Mouse (Mus musculus) embryo, embryonic 9.5 days (tissue): ENCODE results near the gene Hacd1.
A peak's percentile ranks its signal among the peaks of the same experiment; 100 is the strongest.
"Not testable (repeated sequence)": the region's sequence is repeated elsewhere in the genome, so short reads cannot be mapped to it uniquely, and the experiment has no call there.

ENCODE experiments used
- DNase-seq: peaks from one replicate; pipeline ENCODE4 v3.0.0-alpha.2; 2017; ENCODE audit errors: extremely low spot score

Hacd1 gene

DNA sequence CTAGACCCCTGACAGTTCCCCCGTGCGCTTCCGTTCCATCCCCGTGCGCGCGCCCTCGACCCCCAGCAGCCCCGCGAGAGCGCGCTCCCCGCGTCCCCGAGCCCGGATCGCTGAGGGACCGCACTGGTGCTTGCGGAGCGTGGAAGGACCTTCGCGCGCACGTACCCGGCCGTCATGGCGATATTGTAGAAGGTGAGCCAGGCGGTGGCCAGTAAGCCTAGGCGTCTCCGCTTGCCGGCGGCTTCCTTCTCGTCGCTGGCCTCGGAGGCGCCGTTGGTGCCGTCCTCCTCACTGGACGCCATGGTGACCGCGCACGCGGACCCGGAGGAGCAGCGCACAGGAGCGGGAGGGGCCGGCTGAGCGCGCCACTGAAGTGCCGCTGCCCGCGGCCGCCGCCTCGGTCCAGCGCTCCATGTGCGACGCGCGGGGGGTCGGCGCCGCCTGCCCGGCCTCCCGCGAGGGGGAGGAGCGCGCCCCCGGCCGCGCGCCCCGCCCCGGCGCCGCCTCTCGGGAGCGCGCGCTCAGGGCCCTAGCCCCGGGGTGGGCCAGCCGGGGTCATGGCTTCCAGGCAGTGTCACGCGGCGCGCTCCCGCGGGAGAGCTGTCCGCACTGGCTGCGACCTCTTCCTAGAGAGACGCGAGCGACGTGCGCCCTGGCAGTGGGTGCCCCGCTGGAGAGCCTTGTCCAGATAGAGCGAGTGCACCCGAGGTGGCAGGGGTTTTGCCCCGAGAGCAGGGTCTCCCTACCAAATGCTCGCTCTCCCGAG lies at the start of gene Hacd1:
Hacd1 (minus strand) TSS at position 570 of the 766 bp plus-strand sequence.
- DNase-seq, result peak; percentile 86

DNA sequence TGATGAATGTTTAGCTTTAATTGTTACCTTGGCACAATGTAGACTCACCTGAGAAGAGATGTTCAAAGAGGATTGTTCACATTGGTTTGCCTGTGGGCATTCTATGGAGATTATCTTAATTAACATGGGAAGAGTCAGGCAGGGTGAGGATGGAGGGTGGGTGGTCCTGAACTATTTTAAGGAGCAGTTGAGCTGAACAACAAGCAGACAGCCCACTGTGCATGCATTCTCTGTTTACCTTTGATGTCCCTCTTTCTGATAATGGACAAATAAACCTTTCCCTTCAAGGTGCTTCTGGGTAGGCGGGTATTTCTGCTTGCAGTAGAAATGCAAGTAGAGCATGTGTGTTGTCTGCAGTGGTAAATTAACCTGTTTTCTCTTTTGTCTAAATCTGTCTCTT lies 48.0 kb upstream of the Hacd1 start:
- no peak for DNase-seq

DNA sequence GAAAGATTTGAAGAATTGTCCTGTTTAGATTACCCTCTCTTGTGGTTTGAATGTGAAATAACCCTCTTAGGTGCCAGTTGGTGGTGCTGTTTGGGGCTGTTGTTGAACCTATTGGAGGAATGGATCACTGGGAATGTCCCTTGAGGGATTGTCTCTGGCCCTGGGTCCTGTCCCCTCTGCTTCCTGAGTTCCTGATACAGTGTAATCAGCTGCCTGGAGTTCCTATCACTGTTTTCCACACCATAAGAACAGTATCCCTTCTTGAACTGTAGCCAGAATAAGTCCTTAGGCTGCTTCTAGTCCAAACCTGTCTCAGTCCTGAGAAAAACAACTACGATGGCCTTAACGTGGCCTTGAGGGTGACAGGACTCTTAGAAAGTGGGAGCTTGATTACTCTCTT lies 46.7 kb upstream of the Hacd1 start:
- DNase-seq, result no peak

DNA sequence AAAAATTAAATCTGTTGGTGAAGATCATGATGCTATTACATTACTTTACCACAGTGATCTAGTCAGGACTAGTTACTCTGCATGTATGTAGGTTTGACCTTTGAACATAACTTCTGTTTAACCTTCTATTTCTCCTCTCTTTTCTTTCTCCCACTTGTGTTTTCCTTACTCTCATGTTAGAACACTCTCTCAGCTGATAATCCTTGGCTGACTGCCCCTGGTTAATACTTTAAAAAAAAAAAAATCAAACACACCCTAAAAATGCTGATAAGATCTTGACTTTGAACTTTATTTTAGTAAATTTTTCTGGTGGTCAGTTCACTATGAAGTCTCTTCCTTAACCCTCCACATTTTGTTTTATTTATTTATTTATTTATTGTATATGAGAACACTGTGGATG lies 44.6 kb upstream of the Hacd1 start:
- no peak for DNase-seq

DNA sequence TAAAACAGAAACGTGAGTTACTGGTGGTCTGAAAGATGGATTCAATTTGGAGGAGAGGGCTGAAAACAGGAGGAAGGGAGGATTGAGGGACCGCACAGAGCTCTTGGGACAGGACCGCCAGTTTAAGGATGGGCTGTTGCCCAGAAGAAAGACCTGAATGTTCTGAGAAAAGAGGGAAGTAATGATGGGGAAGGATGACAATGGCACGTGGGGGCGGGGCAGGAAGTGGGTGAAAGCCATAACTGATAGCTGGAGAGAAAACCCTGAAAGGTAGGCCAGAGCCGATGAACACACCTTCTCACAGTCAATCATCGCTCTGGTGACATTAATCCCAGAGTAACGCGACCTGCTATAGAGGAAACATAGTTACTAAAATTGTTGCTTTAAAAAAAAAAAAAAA lies 22.6 kb upstream of the Hacd1 start:
- DNase-seq, result not testable (repeated sequence)

DNA sequence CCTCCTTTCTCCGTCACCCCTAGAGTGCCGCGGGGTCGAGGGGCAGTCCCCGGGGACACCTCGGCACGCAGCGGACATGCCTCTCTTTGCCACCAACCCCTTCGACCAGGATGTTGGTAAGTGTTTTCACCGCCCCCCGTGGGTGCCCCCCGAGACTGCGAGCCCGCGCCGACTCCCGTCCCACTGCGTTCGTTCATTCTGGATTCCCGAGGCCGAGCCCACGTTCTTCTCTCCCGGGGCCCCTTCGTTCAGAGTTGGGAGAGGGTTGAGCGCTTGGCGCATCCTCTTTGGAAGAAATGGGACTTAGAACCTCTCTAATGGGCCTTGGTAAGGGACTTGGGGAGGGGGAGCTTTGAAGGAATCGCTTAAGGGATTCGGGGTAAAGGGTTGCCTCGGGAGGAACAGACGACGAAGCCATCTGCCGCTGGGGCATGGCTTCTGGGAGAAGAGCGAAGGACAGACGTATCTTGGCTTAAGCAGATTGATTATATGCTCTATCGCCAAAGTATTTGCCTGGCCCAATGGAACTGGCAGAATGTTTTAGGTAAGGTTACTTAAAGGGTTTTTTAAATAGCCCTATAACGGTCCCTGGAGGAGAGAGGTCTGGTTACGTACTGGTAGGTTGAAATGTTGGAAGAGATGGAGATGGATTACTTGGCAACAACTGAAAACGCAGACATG lies 18.4 kb upstream of the Hacd1 start:
- no peak for DNase-seq

DNA sequence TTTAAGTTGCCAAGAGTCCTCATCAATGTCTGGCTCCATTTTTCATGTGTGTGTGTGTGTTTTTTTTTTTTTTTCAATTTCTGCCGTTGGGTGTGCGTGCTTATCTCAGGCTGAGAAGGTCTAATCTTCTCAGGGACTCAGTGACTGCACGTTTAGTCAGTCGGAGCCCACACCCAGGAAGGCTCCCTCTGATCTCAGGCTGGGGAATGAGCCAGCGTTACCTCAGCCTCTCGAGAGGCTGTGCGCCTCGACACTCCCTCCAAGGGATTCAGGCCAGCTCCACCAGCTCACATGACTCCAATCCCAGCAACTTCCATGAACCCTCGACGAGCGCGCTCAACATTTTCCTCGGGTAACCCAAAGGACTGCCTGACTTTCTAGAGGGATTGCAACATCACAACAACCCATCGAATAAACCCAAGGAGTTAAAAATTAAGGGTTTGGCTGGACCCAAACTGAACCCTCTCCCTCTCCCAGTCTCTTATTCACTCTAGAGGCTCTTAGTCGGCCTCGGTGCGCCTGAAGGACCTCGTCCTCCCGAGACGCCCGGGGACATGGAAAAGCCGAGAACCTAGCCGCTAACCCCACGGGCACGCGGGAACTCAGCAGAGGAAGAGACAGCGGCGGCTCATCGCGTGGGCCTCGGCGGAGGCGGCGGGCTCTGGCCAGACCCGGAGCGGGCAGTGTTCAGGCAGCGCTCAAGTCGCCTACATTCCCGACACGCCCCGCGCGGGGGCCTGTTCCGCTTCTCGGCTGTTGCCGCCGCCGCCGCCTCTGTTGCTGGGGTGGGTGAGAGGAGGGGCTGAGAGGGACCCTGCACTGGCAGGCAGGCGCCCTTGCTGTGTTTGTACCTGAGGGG lies 17.7 kb upstream of the Hacd1 start, which contains the start of gene Stam:
Stam (plus strand) TSS at position 737 of the 859 bp plus-strand sequence.
- DNase-seq, result peak; percentile 94

DNA sequence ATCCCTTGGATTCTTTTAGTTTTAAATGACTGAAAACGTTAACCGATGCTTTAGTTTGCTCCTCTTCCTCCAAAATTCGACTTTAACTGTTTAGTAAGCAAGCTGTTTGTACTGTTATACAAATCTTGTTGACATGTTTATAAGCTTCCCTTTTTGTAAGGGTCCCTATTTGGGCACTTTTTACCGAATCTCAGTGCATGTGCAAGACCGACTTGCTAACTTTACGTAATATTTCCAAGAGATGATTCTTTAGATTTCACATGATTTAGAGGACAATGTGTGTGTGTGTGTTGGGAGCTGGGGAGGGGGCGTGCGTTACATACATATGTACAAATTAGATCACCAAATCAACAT lies 17.1 kb upstream of the Hacd1 start:
- DNase-seq, result peak; percentile 14

DNA sequence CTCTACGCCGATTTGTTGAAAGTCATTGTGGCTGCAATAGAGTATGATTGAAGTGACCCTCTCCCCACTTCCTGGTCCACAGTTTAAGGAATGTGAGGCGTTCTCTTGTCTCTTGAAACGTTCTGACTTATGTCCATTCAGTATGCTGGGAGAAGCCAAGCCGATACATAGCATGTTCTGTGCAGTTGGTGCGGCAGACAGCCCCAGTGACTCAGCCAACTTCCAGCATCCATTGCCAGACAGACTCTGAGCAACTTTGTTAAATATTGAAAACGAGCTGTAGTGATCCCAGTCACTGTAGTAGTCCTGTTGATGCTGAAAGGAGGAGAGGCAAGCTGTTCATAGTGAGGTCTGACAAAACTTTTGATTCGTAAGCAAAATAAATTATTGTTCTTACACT lies 14.5 kb upstream of the Hacd1 start:
- no peak for DNase-seq

DNA sequence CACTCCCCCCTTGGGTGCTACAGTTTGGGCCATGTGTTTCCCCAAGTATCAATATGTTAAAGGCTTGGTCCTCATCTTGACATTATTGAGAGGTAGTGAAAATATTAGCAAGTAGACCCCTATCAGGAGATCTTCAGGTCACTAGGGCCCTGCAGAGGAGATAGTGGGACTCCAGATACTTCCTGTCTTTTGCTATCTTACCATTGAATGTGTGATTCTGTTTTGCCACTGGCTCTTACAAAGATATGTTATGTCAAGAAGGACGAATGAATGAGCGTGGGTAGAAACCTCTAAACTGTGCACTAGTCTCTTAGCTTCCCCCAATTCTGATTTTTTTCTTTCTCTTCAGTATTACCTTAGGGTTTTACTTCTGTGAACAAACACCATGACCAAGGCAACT lies 13.1 kb upstream of the Hacd1 start:
- DNase-seq, result no peak

DNA sequence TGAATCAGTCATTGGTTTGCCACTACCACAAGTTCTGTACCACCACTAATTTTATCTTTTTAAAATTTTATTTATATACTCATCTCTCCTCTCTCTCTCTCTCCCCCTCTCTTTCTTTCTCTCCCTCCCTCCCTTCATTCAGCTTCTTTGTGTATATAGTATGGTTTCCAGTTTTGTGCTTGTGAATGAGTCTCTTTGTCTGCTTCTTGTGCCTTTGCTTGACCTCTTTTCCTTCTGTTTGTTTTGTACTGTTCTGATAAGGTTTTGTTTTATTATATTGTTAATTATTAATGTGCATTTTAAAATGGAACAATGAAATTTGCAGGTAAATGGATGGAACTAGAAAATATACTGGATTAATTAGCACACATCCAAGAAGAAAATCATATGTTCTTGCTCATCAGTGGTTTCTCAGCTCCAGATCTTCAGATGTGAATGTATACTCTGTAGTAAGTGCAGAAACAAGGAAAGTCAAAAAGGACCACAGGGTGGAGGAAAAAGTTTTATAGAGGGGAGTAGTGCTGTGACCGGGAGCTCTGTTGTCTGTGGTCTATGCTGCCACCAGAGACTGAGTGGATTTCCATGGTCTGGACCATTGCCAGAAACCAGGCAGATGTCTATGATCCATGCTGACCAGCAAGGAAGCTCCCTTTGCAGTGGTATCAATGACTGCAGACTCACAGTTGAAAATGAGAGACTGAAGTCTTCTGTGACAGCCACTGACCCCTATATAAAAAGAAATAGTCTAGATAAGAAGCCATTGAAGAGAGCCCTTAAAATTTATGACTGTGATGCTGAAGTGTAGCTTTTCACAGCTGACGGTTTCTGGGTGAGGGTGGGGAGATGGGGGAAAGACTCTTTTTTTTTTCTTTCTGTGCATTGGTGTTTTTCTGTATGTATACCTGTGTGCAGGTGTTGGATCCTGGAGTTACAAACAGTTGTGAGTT lies 10.0 kb upstream of the Hacd1 start:
- no peak for DNase-seq

DNA sequence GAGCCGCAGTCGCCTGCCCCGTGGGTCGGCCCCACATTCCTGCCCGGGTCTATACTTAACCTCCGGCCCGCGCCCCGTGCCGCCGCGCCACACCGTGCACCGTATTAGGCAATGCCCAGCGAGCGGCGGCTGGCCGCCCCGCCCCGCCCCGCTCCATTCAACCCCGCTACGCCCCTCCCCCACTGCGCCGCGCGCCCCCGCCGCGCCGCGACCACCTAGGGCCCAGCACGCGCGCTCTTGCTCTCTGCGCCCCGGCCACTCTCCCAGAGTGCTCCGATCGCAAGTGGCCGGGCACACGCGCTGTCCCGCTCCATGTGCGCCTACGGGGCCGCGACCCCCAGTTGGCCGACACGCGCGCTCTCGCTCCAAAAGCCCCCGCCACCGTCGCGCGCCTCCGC lies 768 bp downstream of the Hacd1 start:
- peak; percentile 91 for DNase-seq

DNA sequence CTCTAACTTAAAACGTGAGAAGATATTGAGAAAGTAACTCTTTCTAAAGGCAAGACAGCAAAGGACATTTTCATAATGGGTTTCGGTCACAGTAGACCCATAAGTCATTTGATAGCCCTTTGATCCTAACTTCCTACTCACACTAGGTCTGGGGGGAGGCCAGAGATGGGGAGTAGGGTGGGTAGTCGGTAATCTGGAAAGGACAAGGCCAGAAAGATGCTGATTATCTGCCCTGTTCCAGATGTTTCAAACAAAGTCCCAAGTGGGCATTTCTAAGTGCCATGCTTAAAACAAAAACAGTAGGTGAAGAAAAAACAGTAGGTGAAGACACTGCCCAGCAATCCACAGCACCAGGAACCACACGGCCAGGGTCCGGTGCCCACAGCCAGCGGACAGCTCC lies 1.2 kb downstream of the Hacd1 start:
- DNase-seq, result no peak

DNA sequence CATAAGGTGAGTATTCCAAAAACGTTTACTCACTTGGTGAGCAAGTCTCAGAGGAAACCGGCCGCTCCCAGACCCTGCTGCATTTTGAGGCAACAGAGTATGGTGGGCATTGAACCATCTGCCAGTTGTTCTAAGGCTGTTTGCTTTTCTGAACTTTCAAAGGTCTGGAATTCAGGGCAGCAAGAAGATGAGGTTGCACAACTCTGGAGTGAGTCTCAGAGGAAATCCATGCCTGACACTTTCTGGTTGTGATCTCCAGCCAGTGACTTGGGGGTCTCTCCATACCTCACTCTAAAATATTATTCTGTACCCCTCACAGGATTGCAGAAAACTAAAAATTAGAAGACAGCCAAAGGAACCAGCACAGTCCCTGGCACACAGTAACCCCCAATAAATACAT lies 1.8 kb downstream of the Hacd1 start:
- no peak for DNase-seq

DNA sequence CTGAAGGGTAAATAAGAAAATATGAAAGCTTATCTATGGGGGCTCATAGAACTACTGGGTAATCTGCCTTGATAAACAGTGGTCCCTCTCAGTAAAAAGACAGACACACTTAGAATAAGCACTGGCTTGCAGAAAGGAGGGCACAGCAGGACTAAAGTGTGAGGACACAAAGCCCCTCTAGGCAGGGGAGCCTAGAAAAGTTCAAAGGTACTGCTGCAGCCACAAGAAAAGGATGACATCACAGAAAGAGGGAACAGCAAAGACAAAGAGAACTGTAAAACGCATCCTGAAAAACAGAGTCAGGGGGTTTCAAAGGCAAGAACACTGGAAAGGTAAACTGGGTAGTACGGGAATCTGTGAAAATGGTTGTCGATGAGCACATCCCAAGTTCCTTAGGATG lies 2.3 kb downstream of the Hacd1 start:
- no peak for DNase-seq

DNA sequence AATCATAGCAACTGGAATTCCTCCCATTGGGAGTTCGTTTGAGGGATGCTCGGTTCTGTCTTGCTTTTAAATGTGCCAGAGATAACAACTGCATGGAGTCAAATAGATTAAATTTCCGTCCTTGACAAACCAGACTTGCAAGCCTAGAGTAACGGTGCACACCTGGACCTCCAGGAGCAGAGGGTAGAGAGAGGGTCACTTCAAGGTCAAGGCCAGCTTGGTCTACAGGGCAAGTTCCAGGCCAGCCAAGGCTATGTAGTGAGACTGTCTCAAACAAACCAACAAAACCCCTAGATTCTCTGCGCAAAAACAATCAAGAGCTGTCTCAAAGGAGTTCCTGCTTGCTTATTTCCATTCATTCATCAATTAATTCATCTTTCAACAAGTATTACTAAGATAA lies 7.1 kb downstream of the Hacd1 start:
- no peak for DNase-seq

DNA sequence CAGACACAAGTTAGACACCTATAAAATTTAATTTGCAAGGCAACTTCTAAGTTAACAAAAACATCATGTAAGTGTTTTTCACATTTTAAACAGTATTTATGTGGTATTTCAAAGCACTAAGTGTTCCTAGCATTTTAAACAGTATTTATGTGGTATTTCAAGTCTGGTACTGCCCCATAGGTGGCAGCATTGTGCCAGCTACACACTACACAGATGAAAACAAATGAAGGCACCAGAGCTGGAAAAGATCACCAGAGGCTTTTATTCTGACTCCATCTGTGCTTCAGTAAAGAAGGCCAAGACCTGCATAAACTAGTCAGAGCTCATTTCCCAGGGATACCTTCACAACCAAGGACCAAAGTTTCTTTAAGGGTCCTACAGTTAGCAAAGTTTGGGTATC lies 7.6 kb downstream of the Hacd1 start:
- peak; percentile 45 for DNase-seq

DNA sequence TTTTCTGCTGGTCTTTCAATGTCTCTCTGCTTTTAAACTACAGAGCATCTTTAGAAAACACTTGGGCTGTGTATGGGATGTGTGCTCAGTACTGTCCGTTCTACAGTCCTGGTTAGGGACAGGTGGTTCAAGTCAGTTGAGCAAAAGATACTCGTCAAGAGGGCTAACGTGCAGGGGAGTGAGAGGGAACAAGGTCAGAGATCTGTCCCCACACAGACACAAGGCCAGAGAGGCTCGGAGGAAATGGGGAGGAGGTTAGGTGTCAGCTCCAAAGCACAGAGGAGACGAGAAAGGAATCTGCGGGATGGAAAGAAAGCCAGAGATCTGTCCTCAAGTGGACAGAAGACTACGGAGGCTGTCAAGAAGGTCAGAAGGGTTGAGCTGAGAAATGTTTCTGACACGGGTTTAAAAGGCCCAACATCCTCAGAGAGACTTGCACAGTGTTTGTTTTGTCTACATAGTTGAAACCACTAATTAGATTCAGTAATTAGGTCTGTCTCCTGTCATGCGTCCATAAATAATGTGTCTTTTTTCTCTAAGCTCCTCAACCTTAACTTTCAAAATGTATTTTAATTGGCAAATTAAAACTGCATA lies 12.3 kb downstream of the Hacd1 start:
- DNase-seq, result no peak

DNA sequence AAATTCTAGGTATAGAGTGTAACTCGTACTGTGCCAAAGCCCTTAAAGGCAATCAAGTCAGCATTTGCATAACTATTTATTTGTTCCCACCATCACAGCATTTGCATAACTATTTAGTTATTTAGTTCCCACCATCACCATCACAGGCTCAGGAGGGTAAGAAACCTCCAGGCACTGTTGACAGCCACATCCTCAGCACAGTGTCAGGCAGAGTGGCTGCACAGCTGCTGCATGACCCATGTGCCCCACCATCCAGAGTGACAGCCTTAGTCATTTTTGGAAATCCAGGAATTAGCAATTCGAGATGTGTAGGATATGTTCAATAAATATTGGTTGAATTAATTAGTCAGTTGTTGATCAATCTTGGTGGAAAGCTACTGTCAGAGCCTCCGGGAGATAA lies 12.9 kb downstream of the Hacd1 start:
- DNase-seq, result no peak

DNA sequence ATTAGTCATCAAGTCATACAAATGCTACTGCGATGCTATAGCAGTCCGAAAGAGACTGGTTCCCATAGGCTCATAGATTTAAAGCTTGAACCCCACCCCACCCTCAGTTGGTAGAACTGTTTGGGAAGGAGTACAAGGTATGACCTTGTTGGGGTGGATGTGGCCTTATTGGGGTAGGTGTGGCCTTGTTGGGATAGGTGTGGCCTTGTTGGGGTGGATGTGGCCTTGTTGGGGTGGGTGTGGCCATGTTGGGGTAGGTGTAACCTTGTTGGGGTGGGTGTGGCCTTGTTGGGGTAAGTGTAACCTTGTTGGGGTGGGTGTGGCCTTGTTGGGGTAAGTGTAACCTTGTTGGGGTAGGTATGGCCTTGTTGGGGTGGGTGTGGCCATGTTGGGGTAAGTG lies 14.7 kb downstream of the Hacd1 start:
- no peak for DNase-seq

DNA sequence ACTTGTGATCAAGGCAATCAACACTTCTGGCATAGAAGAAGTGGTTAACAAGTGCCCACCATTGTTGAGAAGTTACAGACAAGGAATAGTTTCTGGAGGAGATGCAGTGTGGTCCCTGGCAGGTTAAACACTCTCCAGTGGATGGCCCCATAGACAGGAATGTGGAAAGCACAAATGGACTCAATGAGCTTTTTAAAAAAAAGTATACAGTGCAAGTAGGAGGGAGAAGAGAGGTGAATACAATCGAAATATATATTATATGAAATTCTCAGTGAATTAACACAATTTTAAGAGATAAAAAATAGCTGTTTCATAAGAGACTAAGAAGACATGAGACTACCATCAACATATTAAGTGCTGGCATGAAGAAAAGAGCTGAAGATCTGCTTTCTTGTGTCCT lies 36.7 kb downstream of the Hacd1 start:
- no peak for DNase-seq
